Mouse (Mus musculus): Measurements from ENCODE around the gene Map3k3. TPM values are rescaled to one million over a fixed set of nuclear protein-coding genes. Genes with fewer than 3 reads are reported as not detected.

Map3k3 gene
- 15.9 and 18.0 TPM in 2 replicates for polyA plus RNA-seq (2015; fragmentation: Nextera tagmentation; extraction: Ambion mirVana)

DNA sequence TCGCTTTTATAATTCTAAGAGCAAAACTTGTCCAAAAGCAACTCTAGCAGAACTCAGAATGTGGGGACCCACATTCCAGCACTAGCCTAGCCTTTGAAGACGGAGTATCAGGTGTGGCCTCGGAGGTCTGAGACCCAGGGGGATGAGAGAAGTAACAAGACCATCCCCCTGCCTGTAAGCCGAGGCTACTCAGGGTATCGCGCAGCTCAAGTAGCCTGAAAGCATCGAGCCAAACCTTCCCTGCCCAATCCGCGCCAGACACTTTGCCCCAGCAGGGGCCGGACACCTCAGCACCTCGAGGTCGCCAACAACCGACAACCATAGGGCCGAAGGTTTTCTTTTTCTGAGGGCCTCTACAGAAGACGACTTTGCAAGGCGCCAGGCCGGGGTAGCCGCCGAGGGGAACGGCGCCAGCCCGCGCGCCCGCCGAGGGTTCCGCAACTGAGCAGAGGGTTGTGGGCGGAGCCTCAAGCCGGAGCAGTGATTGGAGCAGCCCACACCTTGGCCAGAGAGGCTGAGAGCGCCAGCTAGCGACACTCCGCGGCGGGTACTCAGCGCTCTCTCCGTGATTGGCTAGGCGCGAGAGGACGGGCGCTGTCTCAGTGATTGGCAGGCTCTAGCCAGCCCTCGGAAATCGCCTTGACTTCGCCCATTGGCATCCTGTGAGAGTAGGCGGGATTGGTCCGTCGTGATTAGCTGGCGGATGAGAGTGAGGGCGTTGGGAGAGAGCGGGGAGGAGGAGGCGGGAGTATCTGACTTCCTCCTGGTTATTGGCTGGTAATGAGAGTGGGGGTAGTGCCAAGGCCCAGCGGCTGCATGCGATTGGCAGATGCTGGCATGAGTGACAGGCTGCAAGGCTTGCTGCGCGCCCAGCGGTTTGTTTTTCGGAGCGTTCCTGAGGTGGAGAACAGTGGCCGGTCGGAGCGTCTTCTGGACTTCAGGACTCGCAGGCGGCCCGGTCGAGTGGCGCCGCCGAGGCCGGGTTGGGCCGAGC lies at the start of gene Map3k3:
Map3k3 (plus strand) TSS at position 906 of the 994 bp plus-strand sequence.
- ATAC-seq (ENCODE audit: low read depth): peak; percentile 99
- peaks cover 28% of the 10 kb centered on the region for H3K4me1 ChIP-seq (replicated peaks)

DNA sequence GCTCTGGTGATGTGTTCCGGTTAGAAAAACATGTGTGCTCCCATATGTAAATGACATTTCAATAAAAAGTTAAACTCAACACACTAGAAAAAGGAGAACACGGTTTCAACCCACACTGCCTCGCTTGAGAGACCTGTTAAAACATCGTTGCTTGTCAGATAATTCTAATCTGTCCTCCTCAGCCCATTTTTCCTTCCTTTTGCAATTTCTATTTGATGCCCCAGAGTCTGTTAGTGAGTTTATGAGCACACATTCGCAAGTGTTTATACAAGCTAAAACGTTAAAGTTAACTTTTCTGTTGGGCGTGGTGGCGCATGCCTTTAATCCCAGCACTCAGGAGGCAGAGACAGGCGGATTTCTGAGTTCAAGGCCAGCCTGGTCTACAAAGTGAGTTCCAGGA lies 49.4 kb upstream of the Map3k3 start:
- 87% methylated on average over 9 of the region's 9 CpGs for WGBS
- no peak overlapping the region for H3K4me3 ChIP-seq

More for the DNA sequence above, at the start of gene Map3k3:
- peak within 1 kb of the TSS; percentile 97 for H3K27ac ChIP-seq (replicated peaks)
- H3K36me3 ChIP-seq: no peaks in the 10 kb centered on the region
- H3K9me3 ChIP-seq: no peaks in the 10 kb centered on the region
- no peaks in the 10 kb centered on the region for H3K27me3 ChIP-seq
- H3K4me3 ChIP-seq: peak within 1 kb of the TSS; percentile 99
- WGBS: under 1% methylated on average over 69 of the region's 69 CpGs
- H3K9ac ChIP-seq: peak within 1 kb of the TSS; percentile 94
- H3K4me2 ChIP-seq: peak within 1 kb of the TSS; percentile 71

DNA sequence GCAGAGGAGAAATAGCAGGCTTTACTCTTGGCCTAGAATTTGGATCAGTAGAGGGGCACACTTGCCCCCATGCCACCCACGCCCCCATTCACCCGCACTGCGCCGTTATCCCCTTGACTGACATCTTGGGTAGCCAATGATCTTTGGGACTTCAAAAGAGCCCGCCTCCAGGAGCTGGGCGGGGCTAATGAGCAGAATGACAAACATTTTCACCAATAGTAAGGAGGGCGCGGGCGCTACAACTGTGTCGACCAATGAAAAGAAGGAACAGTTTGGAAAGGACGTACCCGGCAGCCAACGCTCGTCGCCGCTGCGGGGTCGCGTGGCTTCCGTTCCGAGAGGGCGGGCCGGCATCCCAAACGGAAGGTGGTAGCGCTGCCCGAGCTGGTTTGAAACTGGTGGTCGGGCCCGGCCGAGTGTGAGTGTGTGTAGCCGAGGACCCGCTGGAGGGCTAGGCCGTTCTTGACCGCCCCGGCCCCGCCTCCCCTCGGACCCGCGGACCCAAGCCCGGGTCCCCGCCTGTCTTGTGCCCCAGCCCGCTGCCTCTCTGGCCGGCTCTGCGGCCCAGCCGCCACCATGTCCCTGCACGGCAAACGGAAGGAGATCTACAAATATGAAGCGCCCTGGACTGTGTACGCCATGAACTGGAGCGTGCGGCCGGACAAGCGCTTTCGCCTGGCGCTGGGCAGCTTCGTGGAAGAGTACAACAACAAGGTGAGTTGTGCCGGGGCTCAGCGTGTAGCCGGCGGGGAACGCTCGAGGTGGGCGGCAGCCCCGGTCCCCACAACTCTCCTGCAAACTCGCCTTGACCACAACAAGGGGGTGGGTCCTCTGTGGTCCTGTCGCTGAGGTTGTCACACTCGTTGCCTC lies 47.6 kb upstream of the Map3k3 start, which contains the start of gene Dcaf7:
Dcaf7 (plus strand) TSS at position 325 of the 870 bp plus-strand sequence.
- under 1% methylated on average over 66 of the region's 66 CpGs for WGBS
- peak within 1 kb of the TSS; percentile 95 for H3K27ac ChIP-seq (replicated peaks)
- no peaks in the 10 kb centered on the region for H3K9me3 ChIP-seq
- no peaks in the 10 kb centered on the region; the same call in 1 of the 2 replicates for H3K36me3 ChIP-seq
- peak within 1 kb of the TSS; percentile 99 for H3K4me3 ChIP-seq
- peaks cover 46% of the 10 kb centered on the region for H3K4me1 ChIP-seq (replicated peaks)
- ATAC-seq (ENCODE audit: low read depth): peak; percentile 98
- H3K27me3 ChIP-seq: no peaks in the 10 kb centered on the region
- H3K4me2 ChIP-seq: peak within 1 kb of the TSS; percentile 83
- peak within 1 kb of the TSS; percentile 96 for H3K9ac ChIP-seq

More for the DNA sequence above, 49.4 kb upstream of the Map3k3 start:
- no peak for ATAC-seq (ENCODE audit: low read depth)
- peaks cover 39% of the 10 kb centered on the region for H3K4me1 ChIP-seq (replicated peaks)
- no peaks in the 10 kb centered on the region for H3K36me3 ChIP-seq
- no peak overlapping the region for H3K4me2 ChIP-seq
- no peaks in the 10 kb centered on the region for H3K9me3 ChIP-seq
- no peak overlapping the region for H3K27ac ChIP-seq (replicated peaks)
- H3K9ac ChIP-seq: no peak overlapping the region
- no peaks in the 10 kb centered on the region for H3K27me3 ChIP-seq

DNA sequence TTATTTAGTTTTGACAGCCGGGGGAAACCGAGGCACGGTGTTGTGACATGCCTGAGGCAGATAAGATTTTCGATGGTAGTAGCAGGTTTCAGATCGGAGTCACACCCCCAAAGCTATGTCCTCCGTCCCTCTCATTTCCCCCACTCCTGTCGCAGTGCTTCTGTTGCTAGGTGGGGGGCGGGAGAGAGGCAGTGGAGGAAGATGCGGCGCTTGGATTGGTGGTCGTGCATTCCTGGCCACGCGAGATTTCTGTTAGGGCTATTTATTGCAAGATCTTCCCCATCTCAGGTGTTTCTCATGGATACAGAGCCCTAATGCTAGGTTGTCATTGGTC lies 47.0 kb upstream of the Map3k3 start:
- ATAC-seq (ENCODE audit: low read depth): peak; percentile 60
- no peaks in the 10 kb centered on the region for H3K9me3 ChIP-seq
- peak overlapping the region; percentile 96 for H3K9ac ChIP-seq
- peak overlapping the region; percentile 95 for H3K27ac ChIP-seq (replicated peaks)
- no peaks in the 10 kb centered on the region for H3K27me3 ChIP-seq
- WGBS: under 1% methylated on average over 13 of the region's 13 CpGs
- peak overlapping the region; percentile 99 for H3K4me3 ChIP-seq
- H3K4me1 ChIP-seq (replicated peaks): peaks cover 46% of the 10 kb centered on the region
- H3K36me3 ChIP-seq: no peaks in the 10 kb centered on the region; the same call in 1 of the 2 replicates
- H3K4me2 ChIP-seq: peak overlapping the region; percentile 83

DNA sequence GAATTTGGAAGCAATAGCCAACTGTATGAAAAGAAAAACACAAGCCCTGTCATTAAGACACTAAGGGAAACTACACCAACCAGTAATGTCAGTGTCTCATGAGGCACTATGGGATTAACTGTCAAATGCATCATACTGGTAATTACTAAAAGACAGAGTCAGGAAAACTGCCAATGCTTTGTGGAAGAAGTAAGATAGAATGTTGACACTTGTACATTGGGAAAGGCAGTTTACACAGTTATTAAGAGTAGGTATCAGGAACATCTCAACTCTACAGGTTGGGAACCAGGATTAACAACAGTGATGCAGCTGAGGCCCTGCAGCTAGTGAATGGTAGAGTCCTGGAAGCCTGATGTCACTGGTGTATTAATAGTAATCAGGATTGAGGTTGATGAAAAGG lies 40.1 kb upstream of the Map3k3 start:
- Histone ChIP-seq H3K27ac (replicated peaks) (no peak overlapping the region), H3K9ac (no peak overlapping the region), H3K27me3 (no peaks in the 10 kb centered on the region), H3K9me3 (no peaks in the 10 kb centered on the region), H3K4me3 (no peak overlapping the region), H3K36me3 (peaks cover 36% of the 10 kb centered on the region), H3K4me1 (replicated peaks) (peaks cover 12% of the 10 kb centered on the region), H3K4me2 (no peak overlapping the region)
- ATAC-seq (ENCODE audit: low read depth): no peak

DNA sequence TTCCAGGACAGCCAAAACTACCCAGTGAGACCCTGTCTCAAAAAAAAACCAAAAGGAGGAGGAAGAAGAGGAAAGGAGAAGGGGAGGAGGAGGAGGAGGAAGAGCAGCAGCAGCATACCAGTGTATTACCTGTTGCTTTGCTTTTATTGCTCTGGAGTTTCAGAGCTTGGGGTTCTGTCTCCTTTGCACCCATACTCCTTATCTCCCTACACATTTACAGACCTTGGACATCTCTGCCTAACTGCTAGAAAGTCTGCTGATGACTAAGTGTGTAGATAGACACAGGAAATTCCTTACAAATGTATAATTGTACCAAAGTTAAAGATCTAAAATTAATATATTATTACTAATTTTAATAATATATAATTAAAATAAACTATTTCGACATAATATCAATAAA lies 39.2 kb upstream of the Map3k3 start:
- Histone ChIP-seq H3K9ac (no peak overlapping the region), H3K27me3 (no peaks in the 10 kb centered on the region), H3K4me1 (replicated peaks) (0 out of 2 replicates have a peak, but pooled peaks cover 6% of the 10 kb centered on the region), H3K4me3 (no peak overlapping the region), H3K9me3 (no peaks in the 10 kb centered on the region), H3K27ac (replicated peaks) (no peak overlapping the region), H3K36me3 (peaks cover 45% of the 10 kb centered on the region), H3K4me2 (no peak overlapping the region)
- ATAC-seq (ENCODE audit: low read depth): no peak
- 100% methylated on average over 1 of the region's 1 CpGs for WGBS

DNA sequence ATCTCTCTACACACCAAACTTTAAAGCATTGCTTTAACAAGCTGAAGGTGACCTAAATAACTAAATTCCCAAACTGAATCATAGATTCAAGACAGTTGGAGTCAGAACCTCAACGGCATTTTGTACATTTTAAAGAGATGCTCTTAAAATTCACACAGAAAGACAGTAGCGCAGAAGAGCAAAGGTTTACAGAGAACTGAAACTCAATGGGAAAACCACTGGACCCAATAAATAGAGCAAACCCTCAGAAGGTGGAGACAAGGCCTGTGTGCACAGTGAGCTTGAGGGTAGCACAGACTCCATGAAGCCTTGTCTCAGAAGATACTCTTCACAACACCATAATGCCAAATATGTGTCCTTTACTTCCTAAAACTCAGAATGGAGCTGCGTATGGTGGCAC lies 38.6 kb upstream of the Map3k3 start:
- Histone ChIP-seq H3K9me3 (no peaks in the 10 kb centered on the region), H3K36me3 (peaks cover 50% of the 10 kb centered on the region), H3K4me1 (replicated peaks) (0 out of 2 replicates have a peak, but pooled peaks cover under 1% of the 10 kb centered on the region), H3K4me2 (no peak overlapping the region), H3K4me3 (no peak overlapping the region), H3K27me3 (no peaks in the 10 kb centered on the region), H3K27ac (replicated peaks) (no peak overlapping the region), H3K9ac (no peak overlapping the region)
- no peak for ATAC-seq (ENCODE audit: low read depth)
- WGBS: 98% methylated on average over 3 of the region's 3 CpGs

DNA sequence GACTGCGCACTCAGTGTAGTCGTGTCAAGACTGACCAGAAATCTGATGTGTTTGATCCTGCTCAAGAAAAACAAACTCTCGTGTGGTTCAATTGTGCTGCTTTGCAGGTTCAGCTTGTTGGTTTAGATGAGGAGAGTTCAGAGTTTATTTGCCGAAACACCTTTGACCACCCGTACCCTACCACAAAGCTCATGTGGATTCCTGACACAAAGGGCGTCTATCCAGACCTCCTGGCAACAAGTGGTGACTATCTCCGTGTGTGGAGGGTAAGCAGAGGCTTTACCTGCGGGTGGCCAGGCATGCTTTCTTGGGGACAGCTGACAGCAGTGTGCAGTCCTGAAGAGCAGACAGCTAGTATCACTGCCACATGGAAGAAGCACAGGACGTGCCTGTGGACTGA lies 37.8 kb upstream of the Map3k3 start:
- 88% methylated on average over 9 of the region's 9 CpGs for WGBS
- Histone ChIP-seq H3K27ac (replicated peaks) (no peak overlapping the region), H3K36me3 (peaks cover 58% of the 10 kb centered on the region), H3K27me3 (no peaks in the 10 kb centered on the region), H3K9me3 (no peaks in the 10 kb centered on the region), H3K4me3 (no peak overlapping the region), H3K9ac (no peak overlapping the region), H3K4me1 (replicated peaks) (no peaks in the 10 kb centered on the region), H3K4me2 (no peak overlapping the region)
- no peak for ATAC-seq (ENCODE audit: low read depth)

DNA sequence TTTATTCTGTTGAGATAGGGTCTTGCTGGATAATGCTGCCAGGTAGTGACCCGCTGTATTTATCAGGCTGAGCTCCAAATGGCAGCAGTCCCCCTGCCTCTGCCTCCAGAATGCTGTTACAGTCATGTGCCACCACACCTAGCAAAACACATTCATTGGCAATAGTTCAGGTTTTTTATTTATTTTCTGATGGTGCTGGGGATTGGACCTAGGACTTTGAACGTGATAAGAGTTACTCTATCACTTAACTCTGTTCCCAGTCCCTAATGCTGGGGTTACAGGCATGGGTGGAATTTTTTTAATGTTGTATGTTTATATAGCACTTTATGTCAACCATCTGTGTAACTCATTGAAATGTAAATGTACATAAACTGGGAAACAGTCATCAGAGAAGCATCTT lies 30.5 kb upstream of the Map3k3 start:
- Histone ChIP-seq H3K9ac (no peak overlapping the region), H3K4me1 (replicated peaks) (no peaks in the 10 kb centered on the region), H3K36me3 (peaks cover 100% of the 10 kb centered on the region), H3K9me3 (no peaks in the 10 kb centered on the region), H3K27me3 (no peaks in the 10 kb centered on the region), H3K27ac (replicated peaks) (no peak overlapping the region), H3K4me3 (no peak overlapping the region), H3K4me2 (no peak overlapping the region)
- 95% methylated on average over 2 of the region's 2 CpGs for WGBS
- ATAC-seq (ENCODE audit: low read depth): no peak

DNA sequence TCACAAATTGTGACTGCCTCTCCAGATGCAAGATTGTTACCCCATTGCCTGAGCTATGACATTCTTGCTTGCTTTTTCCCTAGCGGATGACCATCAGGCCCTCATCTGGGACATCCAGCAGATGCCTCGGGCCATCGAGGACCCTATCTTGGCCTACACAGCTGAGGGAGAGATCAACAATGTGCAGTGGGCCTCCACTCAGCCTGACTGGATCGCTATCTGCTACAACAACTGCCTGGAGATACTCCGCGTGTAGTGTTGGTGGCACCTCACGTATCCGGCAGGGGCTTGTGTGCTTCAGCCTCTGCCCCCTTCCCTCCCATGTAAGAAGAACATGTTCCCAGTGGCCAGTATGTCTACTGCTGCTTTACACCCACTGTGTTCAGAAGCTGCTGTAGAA lies 29.8 kb upstream of the Map3k3 start:
- Histone ChIP-seq H3K36me3 (peaks cover 100% of the 10 kb centered on the region), H3K4me3 (no peak overlapping the region), H3K27ac (replicated peaks) (no peak overlapping the region), H3K4me2 (no peak overlapping the region), H3K9ac (no peak overlapping the region), H3K27me3 (no peaks in the 10 kb centered on the region), H3K9me3 (no peaks in the 10 kb centered on the region), H3K4me1 (replicated peaks) (no peaks in the 10 kb centered on the region)
- no peak for ATAC-seq (ENCODE audit: low read depth)
- WGBS: 98% methylated on average over 8 of the region's 8 CpGs

DNA sequence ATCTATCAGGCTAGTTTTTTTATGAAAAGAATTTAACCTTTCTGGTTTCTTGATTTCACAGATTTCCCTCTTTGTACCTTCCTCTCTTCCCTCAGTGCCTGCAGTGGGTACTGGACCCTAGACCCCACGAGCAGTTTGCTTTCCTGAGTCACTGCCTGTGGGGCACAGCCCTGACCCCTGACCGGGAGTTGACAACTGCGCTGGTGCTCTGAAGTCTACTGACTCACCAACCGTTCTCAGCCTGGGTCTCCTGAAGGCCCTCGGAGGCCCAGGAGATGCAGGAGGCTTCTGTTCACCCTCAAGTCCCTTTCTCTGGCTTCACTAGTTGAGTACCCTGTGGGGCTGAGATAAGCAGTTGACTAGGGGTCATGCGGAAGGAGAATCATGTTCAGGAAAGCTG lies 29.1 kb upstream of the Map3k3 start:
- no peaks in the 10 kb centered on the region for H3K4me1 ChIP-seq (replicated peaks)
- H3K27ac ChIP-seq (replicated peaks): no peak overlapping the region
- WGBS: 91% methylated on average over 6 of the region's 6 CpGs
- ATAC-seq (ENCODE audit: low read depth): no peak
- no peak overlapping the region for H3K4me3 ChIP-seq
- H3K9me3 ChIP-seq: no peaks in the 10 kb centered on the region
- no peak overlapping the region for H3K9ac ChIP-seq
- H3K36me3 ChIP-seq: peaks cover 99% of the 10 kb centered on the region
- H3K27me3 ChIP-seq: no peaks in the 10 kb centered on the region
- no peak overlapping the region for H3K4me2 ChIP-seq
